Mouse (Mus musculus) cerebellum, adult 18-20 months (tissue): Measurements from ENCODE around the gene Nol10.
"Not testable (repeated sequence)": the region's sequence is repeated elsewhere in the genome, so short reads cannot be mapped to it uniquely, and the experiment has no call there.

Source experiments
- DNase-seq, 2 experiments: peaks; one replicate each; pipeline ENCODE4 v3.0.0; 2021

Nol10 gene

DNA sequence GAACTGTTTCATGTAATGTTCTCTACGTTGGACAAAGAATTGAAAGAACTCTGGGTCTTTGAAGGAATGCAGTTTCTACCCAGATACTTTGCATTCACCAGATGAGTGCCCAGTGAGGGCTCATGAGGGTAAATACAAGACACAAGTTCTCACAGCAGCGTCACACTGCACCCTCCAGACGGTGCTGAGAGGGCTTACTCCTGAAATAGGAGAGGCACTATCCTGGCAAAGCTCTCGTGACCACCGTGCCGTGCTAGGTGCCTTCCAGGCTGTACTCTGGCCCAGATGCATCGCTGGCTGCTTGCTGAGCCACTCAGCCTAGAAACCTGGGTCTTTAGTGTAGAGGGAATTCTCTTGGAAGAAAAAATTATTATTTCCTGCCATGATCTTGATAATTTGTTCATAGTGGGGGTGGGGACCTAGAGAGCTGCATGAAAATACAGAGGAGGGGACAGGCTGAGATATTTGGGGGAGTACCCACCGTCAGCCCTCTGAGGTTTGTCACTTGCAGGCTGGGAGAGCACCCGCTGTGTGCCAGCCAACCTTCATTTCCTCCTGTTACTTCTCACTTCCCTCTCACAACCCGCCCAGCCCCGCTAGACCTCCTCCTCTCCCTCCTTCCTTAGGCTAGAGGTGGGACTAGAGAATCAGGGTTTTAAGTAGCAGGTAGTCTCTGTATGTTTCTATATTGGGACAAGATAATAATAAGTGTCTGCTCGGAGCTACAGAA is 63.7 kb downstream of the Nol10 start:
- no peak for DNase-seq

DNA sequence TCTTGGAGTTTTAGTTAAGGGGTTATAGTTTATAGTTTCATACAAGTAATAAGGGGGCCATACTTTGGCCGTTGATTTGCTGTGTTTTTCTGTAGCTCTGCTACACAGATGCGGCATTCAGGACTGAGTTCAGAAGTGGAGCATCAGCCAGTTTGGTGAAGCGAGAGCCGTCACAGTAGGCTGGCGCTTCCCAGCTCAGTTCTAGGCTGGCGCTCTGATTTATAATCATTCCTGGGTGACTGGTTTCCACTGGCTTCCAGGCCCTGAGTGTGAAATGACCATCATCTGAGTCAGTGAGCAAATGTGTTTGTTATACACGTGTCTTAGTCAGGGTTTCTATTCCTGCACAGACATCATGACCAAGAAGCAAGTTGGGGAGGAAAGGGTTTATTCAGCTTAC is 66.5 kb downstream of the Nol10 start:
- DNase-seq: no peak

DNA sequence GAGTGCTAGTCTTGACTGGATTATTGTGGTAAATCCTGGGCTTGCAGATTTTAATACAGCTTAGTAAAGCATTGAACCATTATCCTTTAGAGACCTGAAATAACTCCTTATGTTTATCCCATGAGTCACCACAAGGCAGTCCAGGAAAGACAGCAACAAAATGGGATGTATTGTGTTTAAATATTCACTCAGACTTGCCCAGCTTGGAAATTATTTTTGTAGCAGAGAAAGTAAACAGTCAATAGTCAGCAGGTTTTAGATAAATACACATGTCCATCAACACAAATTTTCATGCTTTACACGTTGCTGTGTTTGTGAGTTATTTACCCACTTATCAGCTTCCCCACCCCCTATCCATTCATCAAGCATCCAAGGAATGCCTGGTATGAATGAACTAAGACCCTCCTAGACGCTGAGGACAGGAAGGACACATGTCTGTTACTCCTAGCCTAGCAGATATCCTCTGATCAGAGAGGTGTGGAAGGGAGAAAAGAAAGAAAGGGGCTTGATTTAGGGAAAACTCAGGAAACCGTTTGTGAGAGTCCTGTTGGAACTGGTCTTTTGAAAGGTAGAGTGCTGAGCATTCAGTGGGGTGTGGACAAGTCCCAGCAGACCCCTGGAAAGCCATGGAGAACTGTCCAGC is 72.0 kb downstream of the Nol10 start:
- DNase-seq: no peak

DNA sequence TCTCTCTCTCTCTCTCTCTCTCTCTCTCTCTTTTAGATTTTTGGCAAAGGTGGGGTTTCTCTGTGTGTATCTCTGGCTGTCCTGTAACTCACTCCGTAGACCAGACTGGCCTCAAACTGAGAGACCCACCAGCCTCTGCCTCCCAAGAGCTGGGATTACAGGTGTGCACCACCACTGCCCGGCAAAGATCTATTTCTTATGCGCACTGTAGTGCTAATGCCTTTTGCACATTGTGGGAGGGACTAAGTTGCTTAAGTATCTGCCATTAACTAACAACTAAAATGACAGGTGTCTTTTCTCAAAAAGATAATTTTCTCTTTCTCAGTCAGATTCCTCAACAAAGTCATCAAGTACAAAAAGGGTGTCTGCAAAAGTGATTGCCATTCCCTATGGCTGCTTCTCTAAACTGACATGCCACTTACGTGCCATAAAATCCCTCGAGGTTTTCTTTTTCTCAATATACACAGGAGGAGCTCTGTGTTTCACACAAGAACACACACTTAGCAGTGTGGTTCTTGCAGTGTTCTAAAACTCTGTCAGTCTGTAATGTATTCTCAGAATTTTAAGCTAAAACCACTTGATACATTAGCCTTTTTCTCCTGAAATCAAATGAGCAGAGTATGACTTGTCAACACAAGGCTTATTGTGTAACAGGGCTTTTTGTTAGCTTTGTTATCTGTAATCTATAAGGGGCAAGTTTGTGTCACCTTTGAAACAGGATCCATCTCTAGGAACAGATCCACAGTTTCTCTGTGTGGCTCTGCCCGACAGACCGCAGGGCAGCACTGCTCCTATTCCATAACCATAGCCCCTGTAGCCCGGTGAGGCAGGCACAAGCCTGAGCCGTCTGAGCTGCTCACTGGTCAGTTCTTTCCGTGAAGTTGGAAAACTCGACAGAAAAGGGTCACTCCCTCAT is 77.3 kb downstream of the Nol10 start:
- no peak for DNase-seq

DNA sequence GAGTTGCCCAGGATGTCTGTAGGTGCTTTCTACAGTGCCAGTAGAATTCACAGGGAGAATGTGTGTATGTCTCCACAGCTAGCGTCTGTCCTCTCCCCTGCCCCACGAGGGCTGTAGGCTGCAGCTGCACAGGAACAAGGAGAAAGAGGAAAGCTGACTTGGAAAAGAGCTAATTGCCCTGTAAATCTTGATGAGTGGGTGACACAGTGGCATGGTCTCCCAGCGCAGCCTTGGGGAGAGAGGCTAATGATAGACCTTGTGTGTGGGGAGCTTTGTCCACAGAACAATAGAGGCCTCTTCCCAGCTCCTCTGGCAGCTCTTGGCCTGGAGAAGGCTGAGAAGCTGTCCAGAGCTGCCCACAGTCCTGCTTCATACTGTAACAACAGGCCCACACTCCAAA is 78.5 kb downstream of the Nol10 start:
- DNase-seq: no peak

DNA sequence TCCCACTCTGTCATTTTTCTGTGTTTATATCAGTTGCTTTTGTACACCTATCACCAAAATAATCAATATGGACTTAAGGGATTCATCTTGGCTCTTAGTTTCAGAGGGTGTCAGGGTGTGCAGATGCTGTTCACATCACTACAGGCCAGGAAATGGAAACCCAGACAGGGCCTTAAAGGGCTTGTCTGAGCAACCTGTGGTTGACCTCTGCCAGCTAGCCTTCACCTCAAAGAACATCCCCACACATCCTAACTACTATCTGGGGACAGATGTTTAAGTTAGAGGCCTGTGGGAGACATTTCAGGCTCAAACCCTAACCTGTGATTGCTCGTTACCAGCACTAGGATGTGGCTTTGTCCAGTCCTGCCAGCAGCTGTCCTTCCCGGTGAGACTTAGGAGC is 82.3 kb downstream of the Nol10 start:
- DNase-seq: no peak

DNA sequence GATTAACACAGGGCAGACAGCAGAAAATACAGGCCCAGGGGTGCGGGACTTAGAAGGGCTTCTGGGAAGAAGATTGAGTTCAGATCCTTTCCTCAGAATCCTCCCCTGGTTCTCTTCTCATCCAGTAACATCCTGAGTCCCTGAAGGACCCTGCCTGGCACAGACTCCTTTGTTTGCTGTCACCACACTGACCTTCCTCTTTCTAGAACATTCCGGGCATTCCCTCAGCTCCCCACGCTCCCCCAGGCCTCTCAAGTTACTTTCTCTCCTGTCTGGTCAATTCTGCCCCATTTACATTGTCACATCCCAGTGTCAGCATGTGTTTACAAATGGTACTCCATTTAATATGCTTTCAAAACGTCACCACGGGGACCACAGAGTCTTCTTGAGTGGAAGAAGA is 82.9 kb downstream of the Nol10 start:
- DNase-seq: no peak

DNA sequence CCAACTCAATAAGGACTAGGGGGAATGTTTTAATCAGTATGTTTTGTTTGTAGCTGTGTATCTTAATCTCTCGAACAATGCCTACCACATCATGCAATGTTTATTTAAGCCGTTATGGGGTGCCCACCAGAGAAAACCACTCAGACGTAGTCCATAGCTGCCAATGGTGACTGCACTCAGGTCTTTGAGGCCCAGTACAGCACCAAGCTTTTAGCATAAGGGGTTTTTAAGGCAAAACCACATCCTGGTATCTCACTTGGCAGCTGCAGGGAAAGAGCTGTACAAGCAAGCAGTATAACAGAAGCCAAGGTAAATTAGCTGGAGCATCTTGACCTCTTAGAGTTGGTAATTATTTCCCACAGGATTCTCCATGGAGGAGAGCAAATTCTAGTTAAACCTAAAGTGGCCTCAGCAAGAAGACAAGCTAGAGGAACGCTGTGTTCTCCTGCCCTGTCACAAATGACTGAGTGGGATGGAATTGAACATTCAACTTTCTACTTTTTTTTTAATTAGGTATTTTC is 83.6 kb downstream of the Nol10 start:
- no peak for DNase-seq

DNA sequence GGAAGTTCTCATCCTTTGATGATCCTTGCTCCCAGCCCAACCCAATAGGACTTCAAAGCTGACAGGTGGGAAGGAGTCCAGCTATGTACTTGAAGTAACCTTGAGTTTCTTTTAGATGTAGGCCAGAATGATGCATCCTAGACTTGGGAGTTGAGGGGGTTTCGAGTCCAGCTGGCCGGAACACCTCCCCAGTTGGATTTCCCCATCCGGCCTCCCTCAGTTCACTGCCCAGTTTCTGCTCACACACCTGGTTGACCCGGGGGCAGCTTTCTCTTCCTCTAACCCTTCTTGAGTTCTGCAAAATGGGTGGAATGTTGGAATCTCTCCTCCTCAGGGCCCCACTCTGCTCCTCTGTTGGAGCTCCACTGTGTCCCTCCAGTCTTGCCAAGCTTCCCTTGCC is 85.5 kb downstream of the Nol10 start:
- no peak for DNase-seq

DNA sequence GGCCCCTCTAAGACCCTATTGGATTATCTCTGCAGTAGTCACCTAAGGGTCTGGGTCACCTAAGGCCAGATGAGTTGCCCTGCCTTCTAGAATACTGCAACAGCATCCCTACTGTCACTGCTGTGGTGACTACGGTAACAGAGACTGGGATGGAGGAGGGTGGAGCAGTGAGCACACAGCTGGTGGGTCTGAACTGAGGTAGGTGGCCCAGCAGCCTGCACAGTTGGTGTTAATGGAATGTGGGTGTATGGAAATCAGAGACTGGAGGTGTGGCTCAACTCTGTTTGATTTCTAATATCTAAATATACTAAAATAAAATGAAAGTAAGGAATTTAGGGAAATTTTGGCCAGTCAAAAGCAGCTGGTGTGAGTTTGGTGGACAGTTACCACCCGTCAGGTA is 88.2 kb downstream of the Nol10 start:
- DNase-seq: no peak

DNA sequence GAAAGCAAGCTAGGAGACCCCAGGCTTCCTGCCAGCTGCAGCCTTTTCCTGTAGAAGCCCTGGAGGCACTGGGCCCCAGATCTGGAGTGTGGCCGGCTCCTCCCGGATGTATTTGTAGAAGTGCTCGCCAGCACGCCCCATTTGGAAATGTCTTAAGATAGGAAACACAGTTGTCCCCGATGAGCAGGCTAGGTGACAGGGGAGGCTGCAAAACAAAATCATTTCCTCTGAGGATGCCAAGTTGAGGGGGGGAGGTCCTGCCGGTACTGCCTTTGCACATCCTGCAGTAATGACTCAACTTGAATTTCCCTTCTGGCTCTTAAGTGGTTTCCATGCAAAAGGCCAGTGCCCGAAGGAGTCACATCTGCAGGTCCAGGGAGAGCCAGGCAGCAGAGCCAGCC is 92.0 kb downstream of the Nol10 start:
- DNase-seq: no peak

DNA sequence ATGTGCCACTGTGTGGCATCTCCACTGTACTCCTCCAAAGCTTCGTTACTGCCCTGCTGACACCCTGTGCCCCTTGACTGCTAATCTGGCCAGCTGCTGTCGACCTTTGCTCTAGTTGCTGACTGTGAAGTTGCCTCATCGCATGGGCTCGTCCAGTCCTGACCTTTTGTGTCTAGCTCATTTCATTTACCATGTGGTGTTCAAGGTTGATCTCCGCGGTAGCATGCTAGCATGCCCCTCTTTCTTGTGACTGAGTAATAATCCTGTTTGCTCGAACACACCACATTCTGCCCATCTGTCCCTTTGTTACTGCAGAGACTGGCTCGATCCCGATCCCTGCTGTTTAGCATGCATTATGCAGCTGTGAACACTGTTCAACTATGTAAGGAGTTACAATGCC is 93.2 kb downstream of the Nol10 start:
- DNase-seq: no peak

DNA sequence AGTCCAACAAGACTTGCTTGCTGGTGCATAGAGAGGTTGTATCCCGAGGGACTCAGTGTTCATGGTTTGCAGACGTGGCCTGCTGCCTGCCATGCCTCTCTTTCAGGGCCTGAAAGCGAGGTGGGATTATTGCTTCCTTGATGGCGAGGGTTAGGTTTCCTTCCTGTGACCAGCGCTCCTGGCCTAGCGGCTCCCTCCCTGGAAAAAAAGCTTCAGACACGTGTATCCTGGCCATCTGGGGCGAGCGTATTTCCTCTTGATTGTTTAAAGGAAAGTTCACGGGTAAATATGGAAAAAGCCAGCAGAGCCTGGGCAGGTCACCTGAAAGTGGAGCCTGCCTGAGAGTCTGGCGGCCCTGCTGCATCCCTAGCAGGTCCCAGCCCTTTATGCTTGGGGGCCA is 96.1 kb downstream of the Nol10 start:
- no peak for DNase-seq

DNA sequence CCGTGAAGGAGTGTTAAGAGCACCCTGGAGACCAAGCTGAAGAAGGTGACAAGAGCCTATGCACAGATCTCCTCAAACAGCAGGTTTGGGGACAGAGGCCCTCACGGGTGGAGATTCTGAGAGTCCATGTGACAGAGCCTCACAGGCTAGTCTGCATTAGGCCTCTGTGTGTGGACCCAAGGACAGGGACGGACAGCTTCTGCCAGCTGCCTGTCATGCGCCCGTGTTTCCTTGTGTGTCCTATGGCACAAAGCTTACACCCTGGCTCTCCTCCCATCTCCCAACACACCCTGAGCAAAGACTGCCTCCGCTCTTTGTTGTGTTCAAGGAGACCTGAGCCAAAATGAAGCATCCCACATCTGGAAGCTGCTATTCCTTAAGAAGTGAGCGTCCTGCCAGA is 97.0 kb downstream of the Nol10 start:
- no peak for DNase-seq

DNA sequence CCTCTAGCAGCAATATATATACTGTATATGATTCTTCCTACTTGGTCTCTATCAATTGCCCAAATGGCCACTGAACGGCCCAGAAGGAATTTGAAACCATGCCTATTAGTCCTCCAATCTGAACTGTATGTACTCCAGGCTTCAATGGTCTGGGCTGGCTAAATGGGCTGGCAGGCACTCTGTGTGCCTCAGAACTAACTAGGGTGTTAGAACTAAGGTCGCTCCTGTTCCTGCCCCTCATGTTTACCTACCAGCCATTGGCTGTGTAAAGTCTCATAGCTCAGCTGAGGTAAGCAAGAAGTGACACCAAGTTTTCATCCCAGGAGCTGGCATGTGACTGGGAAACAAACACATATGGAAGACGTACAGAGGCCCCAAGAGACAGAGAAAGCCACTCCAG is 100.5 kb downstream of the Nol10 start:
- DNase-seq: no peak

DNA sequence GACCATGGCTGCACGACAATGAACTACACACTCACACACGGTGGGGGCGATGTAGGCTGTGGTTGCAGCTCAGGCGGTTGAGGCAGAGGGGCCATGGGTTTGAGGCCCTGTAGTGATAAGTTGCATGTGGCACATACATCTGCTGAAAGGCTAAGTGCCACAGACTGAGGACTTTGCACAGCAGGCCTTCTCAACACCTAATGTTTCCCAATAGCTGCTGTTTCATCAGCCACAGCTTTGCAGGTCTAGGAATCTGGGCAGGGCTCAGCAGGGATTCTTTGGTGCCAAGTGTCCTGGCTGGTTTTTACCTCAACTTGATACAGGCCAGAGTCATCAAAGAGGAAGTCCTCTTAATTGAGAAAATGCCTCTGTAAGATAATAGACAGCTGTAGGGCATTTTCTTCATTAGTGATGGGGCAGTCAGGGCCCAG is 101.4 kb downstream of the Nol10 start:
- DNase-seq: no peak

DNA sequence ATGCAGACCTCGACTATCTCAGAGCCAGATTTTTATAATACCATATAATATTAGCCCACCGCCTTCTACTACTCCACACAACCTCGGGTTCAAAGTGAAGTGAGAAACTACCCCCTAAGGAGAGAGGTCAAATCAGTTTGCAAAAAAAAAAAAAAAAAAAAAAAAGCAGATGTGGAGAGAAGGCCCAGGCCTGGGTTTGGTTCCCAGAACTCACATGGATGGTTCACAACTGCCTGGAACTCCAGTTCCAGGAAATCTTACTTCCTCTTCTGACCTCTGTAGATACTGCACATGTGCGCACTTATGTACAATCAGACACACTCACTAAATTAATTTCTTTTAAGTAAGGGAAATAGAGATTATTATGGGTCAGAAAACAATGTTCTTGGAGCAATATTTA is 102.2 kb downstream of the Nol10 start:
- DNase-seq: no peak

DNA sequence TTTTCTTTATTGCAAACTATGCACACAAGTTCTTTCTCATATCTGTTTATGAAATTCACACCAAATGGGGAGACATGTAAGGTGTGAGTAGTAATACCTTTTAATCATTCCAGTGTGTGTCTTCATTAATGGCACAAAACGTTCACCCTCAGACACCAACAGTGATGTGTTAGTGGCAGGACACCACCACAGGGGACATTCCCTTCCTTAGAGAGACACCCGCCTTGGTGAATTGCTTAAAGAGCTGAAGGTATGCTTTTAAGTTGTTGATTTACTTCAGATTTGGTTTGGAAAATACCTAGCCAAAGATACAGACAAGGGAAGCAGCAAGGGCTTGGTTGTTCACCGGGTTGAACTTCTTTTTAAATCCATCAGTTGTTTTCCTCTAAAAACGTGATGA is 102.7 kb downstream of the Nol10 start:
- no peak for DNase-seq

DNA sequence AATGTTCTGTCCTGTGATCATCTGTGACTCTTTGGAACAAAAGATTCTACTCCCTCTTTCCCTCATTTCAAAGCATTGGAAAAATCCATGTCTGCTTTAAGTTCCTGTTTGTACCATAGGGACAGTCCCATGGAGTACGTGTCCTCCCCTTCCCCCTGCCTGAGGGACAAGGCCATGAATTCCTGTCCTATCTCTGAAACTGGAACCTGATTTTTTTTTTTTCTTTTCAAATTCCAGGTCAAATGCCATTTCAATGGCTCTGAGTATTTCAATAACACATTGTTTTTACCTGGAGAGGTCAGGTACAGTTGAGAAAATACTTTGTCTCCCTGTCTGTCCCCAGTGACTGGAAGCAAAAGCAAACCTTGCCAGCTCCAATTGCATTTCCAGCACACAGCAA is 104.0 kb downstream of the Nol10 start:
- no peak for DNase-seq

DNA sequence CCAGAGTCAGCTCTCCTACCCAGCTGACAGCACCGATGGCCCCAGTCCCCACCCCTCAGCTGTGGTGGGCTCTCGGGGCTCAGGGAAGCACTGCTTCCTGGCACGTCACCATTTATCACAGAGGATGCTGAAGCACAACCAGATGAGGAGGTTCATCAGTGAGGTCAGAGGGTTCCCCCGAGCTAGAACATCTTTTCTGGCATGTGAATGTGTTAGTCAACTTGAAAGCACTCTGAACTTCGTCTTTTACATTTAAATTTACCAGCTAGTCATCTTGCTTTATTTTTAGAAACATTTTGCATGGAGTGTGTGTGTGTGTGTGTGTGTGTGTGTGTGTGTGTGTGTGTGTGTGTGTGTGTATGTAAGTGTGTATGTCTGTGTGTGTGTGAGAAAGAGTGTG is 105.7 kb downstream of the Nol10 start:
- no peak for DNase-seq

DNA sequence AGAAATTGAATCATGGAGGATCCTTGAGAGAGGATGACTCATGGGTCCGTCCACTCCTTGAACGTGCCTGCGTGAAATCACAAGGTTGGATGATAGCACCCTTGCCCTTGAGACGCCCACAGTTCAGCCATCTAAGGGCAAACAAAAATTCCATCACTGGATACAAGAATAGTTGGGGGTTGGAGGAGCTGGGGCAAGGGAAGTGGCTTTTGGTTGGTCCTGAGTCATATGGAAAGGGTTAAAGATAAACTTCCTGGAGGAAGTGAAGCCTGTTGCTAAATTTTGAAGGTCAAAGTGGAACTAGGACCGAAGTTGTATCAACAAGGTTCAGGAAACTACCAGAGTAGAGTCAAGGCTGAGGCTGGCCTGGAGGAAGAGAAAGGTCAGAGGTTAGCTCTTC is 106.8 kb downstream of the Nol10 start:
- no peak for DNase-seq

DNA sequence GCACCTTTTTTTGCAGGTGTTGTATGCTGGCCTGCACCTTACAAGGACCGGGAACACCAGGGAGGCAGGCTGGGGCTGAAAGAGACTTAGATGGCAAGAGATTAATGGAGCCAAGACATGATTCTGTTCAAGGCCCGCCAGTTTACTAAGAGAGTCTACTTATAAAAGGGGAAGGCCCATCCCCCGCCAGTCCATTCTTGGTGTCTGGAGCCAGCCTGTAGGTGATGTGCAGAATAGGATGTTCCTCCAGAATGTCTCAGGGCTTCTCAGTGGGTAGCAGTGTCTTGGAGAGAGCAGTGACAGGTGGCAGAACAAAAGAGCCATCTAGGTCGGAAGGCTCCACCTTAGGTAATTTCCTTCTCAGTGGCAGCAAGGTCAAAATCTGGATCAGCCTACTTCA is 111.0 kb downstream of the Nol10 start:
- not testable (repeated sequence) for DNase-seq

DNA sequence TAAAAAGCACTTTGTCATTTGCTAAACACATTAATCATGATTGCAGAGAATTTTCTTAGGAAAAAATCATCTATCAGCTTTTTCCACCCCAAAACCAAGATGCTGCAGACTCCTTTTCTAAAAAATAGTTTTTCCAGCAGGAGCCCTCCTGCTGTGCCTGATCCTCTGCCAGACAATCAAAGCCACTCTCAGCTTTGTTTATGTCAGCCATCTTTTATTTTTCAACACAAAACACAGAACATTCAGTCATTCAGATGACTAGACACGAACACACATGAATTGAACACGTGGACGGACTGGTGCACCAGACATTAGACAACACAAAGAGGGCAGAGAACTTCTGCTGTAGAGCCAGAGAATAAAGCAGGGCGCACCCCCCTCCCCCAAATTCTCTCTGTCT is 115.4 kb downstream of the Nol10 start:
- no peak for DNase-seq

DNA sequence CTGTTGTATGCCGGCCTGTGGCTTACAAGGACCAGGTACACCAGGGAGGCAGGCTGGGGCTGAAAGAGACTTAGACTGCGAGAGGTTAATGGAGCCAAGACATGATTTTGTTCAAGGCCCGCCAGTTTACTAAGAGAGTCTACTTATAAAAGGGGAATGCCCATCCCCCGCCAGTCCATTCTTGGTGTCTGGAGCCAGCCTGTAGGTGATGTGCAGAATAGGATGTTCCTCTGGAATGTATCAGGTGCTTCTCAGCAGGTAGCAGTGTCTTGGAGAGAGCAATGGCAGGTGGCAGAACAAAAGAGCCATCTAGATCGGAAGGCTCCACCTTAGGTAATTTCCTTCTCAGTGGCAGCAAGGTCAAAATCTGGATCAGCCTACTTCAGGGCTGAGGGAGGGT is 116.3 kb downstream of the Nol10 start:
- not testable (repeated sequence) for DNase-seq
